Mouse (Mus musculus): ENCODE data around the gene Mgat2. TPM values are rescaled to one million over a fixed set of nuclear protein-coding genes. Genes with fewer than 3 reads are reported as not detected.
"Not testable (repeated sequence)": the region's sequence is repeated elsewhere in the genome, so short reads cannot be mapped to it uniquely, and the experiment has no call there.

Mgat2 gene
- polyA plus RNA-seq (2012; rRNA removed) = 27.3 and 27.4 TPM in 2 replicates

DNA sequence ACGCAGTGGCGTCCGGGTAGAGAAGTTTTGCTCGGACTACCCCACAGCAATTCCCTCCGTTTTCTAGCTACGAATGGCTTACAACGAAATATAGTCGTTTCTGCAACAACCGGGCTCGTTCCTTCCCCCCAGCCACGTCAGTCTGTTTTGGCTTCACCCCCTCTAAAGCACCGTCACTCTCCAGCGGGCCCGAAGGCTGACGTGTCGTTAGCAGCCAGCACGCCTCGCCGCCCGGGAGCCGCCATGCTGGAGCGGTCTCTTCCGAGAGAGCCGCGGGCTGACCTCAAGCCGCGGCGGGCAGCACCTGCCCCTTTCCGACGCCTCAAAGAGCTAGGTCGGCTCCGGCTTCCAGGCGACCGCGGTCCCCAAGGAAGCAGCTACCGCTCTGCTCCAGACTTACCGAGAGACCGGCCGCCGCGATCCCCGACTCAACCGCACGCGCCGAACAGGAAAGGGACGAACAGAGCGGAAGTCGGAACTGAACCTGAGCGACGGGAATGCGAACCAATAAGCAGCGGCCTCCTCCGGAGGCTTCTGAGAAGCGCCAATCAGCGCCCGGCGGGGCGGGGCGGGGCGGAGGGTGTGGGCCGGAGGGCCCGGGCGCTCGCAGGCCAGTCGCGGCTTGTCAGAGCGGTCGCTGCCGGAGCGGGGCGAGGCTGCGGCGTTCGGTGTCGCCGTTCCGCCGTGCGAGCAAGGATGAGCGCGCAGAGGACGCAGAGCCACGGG, at the start of gene Mgat2, which contains the start of gene Rpl36al:
Mgat2 (plus strand) TSS at position 575 of the 726 bp plus-strand sequence.
Rpl36al (minus strand) TSS at position 501 of the 726 bp plus-strand sequence.
- DNase-seq (ENCODE audit: low spot score) = peak; percentile 99

DNA sequence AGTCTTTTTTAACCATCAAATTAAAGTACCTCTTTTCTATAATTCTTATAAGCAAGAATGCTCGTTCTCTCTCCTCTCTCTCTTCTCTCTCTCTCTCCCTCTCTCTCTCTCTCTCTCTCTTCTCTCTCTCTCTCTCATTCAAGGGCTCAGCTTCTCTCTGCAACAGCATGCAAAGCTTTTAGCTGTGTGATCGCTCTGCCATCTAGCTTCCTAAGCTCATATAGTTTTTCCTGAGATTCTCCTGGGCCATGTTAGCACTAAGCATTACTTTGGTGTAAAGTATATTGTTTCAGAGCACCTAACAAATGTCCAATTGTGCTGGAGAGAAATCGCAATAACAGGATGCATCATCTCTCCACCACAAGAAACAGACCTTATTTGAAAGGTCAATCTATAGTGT, 44.8 kb upstream of the Mgat2 start:
- DNase-seq (ENCODE audit: low spot score) = no peak

DNA sequence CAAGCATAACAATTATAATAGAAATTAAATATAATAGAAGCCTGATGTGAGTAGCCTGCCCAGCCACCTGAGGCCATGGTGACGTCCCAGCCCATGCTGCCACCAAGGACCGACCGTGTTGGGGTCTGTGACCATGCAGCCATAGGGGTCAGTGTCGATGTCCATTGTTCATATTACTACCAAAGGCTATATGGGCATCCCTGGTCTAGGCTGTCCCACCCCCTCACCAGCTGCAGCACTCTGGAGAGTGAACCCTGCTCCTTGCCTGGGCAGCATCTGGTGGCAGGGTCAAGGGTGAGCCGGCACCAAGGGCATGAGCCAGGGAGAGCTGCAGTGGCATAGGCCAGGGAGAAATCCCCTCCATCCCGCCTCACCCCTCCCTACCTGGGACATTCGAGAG, 44.1 kb upstream of the Mgat2 start:
- no peak for DNase-seq (ENCODE audit: low spot score)

GRCm38 (mm10) chr12:69143460-69143859, 40.5 kb upstream of the Mgat2 start:
- DNase-seq (ENCODE audit: low spot score) = no peak

DNA sequence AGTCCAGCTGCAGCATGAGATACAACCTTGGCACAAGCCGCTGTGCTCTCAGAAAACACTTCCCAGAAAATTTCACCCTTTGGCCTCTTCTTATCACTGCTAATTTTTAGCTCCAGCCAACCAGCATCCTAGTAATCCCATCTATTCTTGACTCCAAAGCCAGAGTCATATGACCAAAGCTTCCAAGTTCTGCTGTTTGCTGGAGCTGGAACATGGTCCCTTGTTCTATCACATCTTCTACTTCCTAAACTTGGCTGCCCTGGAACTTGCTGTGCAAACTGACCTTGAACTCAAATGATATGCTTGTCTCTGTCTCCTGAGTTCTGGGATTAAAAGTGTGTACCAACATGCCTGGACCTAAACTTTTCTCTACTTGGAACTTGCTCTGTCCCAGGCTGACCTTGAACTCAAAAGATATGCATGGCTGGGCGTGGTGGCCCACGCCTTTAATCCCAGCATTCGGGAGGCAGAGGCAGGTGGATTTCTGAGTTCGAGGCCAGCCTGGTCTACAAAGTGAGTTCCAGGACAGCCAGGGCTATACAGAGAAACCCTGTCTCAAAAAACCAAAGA, 36.7 kb upstream of the Mgat2 start:
- no peak for DNase-seq (ENCODE audit: low spot score)

GRCm38 (mm10) chr12:69150049-69150448, 33.9 kb upstream of the Mgat2 start:
- DNase-seq (ENCODE audit: low spot score) = no peak

GRCm38 (mm10) chr12:69155923-69156322, 28.0 kb upstream of the Mgat2 start:
- DNase-seq (ENCODE audit: low spot score) = no peak

- DNase-seq (ENCODE audit: low spot score) = no peak
These were observed 27.5 kb upstream of the Mgat2 start for GRCm38 (mm10) chr12:69156436-69156835.

DNA sequence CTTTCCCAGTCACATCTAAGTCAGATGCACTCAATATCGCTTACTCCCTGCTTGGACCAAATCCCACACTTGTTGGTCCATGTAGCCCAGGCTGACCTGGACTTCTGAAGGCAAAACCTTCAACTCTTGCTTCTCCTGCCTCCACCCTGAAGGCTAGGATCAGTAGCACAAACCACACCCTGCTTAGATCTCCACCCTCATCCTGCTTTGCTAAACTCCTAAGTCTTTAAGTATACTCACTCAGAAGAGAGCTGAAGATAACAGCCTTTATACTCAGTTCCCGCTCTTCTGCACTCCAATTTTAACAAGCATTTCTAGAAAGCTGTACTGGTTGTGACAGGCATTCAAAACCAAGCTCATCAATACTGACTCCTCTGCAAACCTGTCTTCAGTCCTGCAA, 26.9 kb upstream of the Mgat2 start:
- DNase-seq (ENCODE audit: low spot score) = no peak

DNA sequence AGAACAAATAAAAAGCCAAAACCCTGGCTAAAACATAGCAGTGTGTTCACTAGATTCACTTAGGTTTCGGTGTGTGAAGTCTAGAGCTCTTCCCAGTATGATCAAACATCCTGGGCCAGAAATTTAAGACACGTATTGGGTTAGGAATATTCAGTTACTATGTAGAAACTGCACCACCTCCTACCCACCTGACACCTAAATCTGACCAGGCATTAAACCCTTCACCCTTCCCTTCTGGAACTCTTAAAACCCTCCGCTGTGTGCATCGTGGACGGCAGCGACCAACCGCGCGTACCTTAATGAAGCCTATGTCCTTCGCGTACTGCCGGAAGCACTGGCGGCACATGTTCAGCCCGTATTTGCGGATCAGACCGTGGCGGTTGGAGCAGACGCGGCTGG, 25.6 kb upstream of the Mgat2 start:
- no peak for DNase-seq (ENCODE audit: low spot score)

GRCm38 (mm10) chr12:69158765-69159577, 25.0 kb upstream of the Mgat2 start, which contains the start of gene Rps29:
Gene Rps29, minus strand, starts transcription at chr12:69159186.
- DNase-seq (ENCODE audit: low spot score) = peak; percentile 92

DNA sequence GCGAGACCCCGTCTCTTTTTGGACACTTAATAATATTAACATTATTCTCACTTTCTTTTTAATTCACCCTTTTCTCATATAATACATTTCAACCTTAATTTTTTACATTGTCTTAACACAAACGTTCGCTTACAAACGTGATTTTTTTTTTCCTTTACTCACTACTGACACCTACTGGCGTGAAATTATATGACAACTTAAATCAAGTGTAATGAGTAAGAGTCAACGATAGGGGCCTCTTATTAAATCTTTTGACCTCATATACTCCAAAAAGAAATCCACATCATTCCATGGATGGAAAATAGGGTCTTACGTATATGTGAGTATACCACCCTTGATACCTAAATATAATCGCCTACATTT, 24.4 kb upstream of the Mgat2 start:
- no peak for DNase-seq (ENCODE audit: low spot score)

- DNase-seq (ENCODE audit: low spot score) = not testable (repeated sequence)
These were observed 23.3 kb upstream of the Mgat2 start for GRCm38 (mm10) chr12:69160677-69161076.

DNA sequence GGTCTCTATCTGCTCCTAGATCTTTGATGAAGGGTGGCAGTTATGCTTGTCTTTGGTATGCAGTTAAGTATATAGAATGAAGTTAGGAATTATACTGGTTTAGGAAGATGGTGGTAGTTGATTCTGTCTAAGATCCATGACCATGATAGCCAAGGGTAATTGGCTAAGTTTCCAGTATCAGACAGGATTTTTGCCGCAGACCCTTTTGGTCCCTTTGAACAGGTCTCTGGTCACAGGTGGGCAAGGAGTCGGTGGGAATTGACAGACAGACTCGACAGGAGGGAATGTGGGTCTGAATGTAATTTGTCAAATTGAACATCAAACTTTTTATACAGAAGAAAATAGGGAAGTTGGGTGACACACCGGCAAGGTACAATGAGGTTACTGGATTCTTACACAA, 20.4 kb upstream of the Mgat2 start:
- DNase-seq (ENCODE audit: low spot score) = not testable (repeated sequence)

- no peak for DNase-seq (ENCODE audit: low spot score)
These were observed 19.1 kb upstream of the Mgat2 start for GRCm38 (mm10) chr12:69164904-69165303.

DNA sequence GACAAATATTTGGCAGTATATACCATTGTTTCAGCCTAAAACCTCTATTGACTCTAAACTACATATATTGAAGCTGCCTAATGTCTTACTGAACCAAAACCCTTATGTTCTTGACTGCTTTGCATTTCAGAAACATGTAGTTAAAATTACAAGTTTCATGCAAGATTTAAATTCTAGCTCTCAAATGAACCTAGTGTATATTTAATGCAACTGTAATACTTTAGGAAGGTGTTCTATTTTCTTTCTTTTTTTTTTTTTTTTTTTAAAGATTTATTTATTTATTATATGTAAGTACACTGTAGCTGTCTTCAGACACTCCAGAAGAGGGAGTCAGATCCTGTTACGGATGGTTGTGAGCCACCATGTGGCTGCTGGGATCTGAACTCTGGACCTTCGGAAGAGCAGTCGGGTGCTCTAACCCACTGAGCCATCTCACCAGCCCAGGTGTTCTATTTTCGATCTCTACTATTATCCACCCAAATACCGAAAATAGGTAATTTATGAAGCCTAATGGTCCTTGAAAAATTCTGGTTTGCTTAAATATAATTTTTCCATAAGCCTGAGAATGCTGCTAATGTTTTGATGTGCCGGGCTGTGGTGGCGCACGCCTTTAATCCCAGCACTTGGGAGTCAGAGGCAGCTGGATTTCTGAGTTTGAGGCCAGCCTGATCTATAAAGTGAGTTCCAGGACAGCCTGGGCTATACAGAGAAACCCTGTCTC, 16.9 kb upstream of the Mgat2 start:
- DNase-seq (ENCODE audit: low spot score) = not testable (repeated sequence)

DNA sequence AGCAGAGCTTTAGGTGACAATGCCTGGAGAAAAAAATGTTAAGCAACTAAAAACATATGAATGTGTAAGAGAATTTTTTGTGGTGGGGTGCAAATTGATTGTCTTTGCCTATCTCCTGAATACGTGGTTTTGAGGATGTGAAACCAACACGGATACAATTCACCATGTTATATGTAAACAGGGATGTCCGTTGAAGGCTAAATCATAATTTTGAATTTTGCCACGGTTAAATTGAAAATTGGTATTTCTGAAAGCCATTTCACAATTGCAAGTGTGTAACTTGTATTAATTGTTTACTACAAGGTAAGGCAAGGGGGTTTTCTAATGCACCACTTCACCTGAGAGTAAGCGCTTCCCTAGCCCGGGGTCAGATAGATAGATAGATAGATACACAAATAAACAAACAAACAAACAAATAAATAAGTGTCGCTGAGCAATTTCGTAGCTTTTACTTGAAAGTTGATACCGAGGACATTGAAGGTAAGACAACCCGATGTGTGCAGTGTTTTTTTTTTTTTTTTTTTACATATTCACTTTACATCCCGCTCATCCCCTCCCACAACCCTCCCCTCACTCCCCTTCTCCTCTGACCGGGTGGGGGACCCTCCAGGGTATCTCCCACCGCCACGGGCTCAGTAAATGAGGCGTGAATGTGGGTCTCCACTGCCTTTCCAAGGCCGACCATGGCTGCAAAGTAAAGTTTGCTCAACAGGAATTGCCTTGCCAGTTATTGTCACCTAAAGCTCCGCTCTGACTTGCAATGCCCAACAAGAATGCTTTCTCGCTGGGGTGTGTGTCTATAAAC, 16.1 kb upstream of the Mgat2 start:
- no peak for DNase-seq (ENCODE audit: low spot score)

DNA sequence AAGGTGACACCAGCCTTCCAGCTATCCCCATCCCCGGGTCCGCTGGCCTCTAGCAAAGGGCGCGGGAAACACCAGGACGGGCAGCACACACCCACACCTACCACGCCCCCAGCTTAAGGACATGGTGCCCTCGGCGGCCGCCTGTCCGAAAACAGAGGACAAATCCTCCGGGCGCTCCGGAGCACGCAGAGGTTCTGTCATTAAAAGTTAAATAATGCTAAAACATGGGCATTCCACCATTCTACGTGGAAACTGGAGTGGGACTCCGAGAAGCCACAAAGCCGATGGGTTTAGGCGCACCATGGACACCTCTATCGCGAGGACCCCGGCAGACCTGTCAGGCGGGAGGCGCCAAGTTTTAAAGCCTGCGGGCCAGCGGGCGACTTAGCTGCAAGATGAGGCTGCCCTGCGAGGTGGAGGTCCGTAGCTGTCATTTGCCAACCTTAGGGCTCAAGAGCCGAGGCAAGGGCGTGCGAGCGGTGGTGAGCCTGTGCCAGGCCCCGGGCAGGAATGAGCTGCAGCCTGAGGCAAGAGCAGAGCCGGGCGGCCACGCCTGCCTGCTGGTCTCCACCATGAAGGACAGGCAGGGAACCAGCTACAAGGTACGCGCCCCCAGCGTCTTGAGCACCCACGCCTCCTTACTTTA, 15.4 kb upstream of the Mgat2 start, which contains the start of gene Lrr1:
Lrr1 (plus strand) TSS at position 354 of the 646 bp plus-strand sequence.
- peak; percentile 80 for DNase-seq (ENCODE audit: low spot score)

- no peak for DNase-seq (ENCODE audit: low spot score)
These were observed 12.7 kb upstream of the Mgat2 start for GRCm38 (mm10) chr12:69171307-69171706.

DNA sequence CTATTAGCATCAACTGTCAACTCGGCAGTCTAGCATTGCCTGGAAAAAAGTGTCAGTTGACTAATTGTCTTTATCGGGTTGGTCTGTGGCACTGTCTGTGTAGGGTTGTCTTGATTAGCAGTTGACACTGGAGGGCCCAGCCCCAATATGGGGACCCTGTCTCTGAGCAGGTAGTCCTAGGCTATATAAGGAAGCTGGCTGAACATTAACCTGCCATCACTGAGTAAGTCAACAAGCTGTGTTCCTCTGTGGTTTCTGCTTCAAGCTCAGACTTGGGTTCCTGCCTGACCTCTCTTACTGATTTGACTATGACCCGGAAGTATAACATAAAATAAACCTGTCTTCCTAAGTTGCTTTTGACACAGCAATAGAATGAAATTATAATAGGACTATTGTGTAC, 8.0 kb upstream of the Mgat2 start:
- no peak for DNase-seq (ENCODE audit: low spot score)
